Mouse (Mus musculus): ENCODE results near the gene Myo18a. TPM values are rescaled to one million over a fixed set of nuclear protein-coding genes. Genes with fewer than 3 reads are reported as not detected.
A peak's percentile ranks its signal among the peaks of the same experiment; 100 is the strongest.

The Myo18a gene
- total and polyA plus RNA-seq, 2 experiments from 2014 or later = 82.5 to 218 TPM

GRCm38 (mm10) chr11:77852195-77852594, 89.1 kb downstream of the Myo18a start:
- Histone ChIP-seq H3K27ac (ENCODE audit: low read depth) (no peak overlapping the region), H3K9ac (replicated peaks; ENCODE audit: low read depth, low read length) (no peak overlapping the region), H3K9me3 (replicated peaks; ENCODE audit: control insufficient read depth, low read length) (no peaks in the 10 kb centered on the region), H3K36me3 (replicated peaks; ENCODE audit: control insufficient read depth, insufficient read depth, low read length) (peaks cover 92% of the 10 kb centered on the region), H3K4me2 (ENCODE audit: low read depth, low read length) (no peak overlapping the region), H3K27me3 (ENCODE audit: control insufficient read depth, insufficient read depth, low read length) (no peaks in the 10 kb centered on the region), H3K4me1 (ENCODE audit: control insufficient read depth, insufficient read depth) (no peaks in the 10 kb centered on the region), H3K4me3 (ENCODE audit: low read depth, low read length) (no peak overlapping the region)
- DNase-seq (ENCODE audit: low spot score) = no peak
- 50% methylated on average over 3 of the region's 3 CpGs for WGBS
- no peak for ATAC-seq (ENCODE audit: insufficient read depth, low read depth)
- TF ChIP-seq EP300 (IDR thresholded peaks at IDR 0.05; ENCODE audit: low read depth) = no peak
- TF ChIP-seq CTCF (IDR thresholded peaks at IDR 0.05; ENCODE audit: low read depth) = no peak

GRCm38 (mm10) chr11:77852941-77853668, 90.1 kb downstream of the Myo18a start:
- Histone ChIP-seq H3K4me3 (ENCODE audit: low read depth, low read length) (no peak overlapping the region), H3K9ac (replicated peaks; ENCODE audit: low read depth, low read length) (no peak overlapping the region), H3K27ac (ENCODE audit: low read depth) (no peak overlapping the region), H3K4me2 (ENCODE audit: low read depth, low read length) (no peak overlapping the region), H3K4me1 (ENCODE audit: control insufficient read depth, insufficient read depth) (no peaks in the 10 kb centered on the region), H3K27me3 (ENCODE audit: control insufficient read depth, insufficient read depth, low read length) (no peaks in the 10 kb centered on the region), H3K36me3 (replicated peaks; ENCODE audit: control insufficient read depth, insufficient read depth, low read length) (peaks cover 92% of the 10 kb centered on the region), H3K9me3 (replicated peaks; ENCODE audit: control insufficient read depth, low read length) (no peaks in the 10 kb centered on the region)
- 88% methylated on average over 17 of the region's 17 CpGs for WGBS
- 0 out of 2 replicates have a peak, but pooled peaks have one; percentile 22 for ATAC-seq (ENCODE audit: insufficient read depth, low read depth)
- DNase-seq (ENCODE audit: low spot score) = no peak
- TF ChIP-seq CTCF (IDR thresholded peaks at IDR 0.05; ENCODE audit: low read depth) = no peak
- TF ChIP-seq EP300 (IDR thresholded peaks at IDR 0.05; ENCODE audit: low read depth) = no peak

- Histone ChIP-seq H3K4me2 (ENCODE audit: low read depth, low read length) (no peak overlapping the region), H3K36me3 (replicated peaks; ENCODE audit: control insufficient read depth, insufficient read depth, low read length) (peaks cover 95% of the 10 kb centered on the region), H3K4me1 (ENCODE audit: control insufficient read depth, insufficient read depth) (no peaks in the 10 kb centered on the region), H3K4me3 (ENCODE audit: low read depth, low read length) (no peak overlapping the region), H3K27me3 (ENCODE audit: control insufficient read depth, insufficient read depth, low read length) (no peaks in the 10 kb centered on the region), H3K9me3 (replicated peaks; ENCODE audit: control insufficient read depth, low read length) (no peaks in the 10 kb centered on the region), H3K27ac (ENCODE audit: low read depth) (no peak overlapping the region), H3K9ac (replicated peaks; ENCODE audit: low read depth, low read length) (no peak overlapping the region)
- DNase-seq (ENCODE audit: low spot score) = no peak
- ATAC-seq (ENCODE audit: insufficient read depth, low read depth) = no peak
- 52% methylated on average over 3 of the region's 3 CpGs for WGBS
- TF ChIP-seq CTCF (IDR thresholded peaks at IDR 0.05; ENCODE audit: low read depth) (no peak), EP300 (IDR thresholded peaks at IDR 0.05; ENCODE audit: low read depth) (no peak)
Measured at GRCm38 (mm10) chr11:77854641-77855040, 91.6 kb downstream of the Myo18a start.

- peaks cover 97% of the 10 kb centered on the region for H3K36me3 ChIP-seq (replicated peaks; ENCODE audit: control insufficient read depth, insufficient read depth, low read length)
- DNase-seq (ENCODE audit: low spot score) (no peak), ATAC-seq (ENCODE audit: insufficient read depth, low read depth) (no peak)
- WGBS = 66% methylated on average over 15 of the region's 15 CpGs
- no peak overlapping the region for H3K4me2 ChIP-seq (ENCODE audit: low read depth, low read length)
- H3K27ac ChIP-seq (ENCODE audit: low read depth) = no peak overlapping the region
- no peaks in the 10 kb centered on the region for H3K27me3 ChIP-seq (ENCODE audit: control insufficient read depth, insufficient read depth, low read length)
- TF ChIP-seq EP300 (IDR thresholded peaks at IDR 0.05; ENCODE audit: low read depth) (no peak), CTCF (IDR thresholded peaks at IDR 0.05; ENCODE audit: low read depth) (no peak)
- H3K4me1 ChIP-seq (ENCODE audit: control insufficient read depth, insufficient read depth) = no peaks in the 10 kb centered on the region
- H3K9me3 ChIP-seq (replicated peaks; ENCODE audit: control insufficient read depth, low read length) = no peaks in the 10 kb centered on the region
- no peak overlapping the region for H3K4me3 ChIP-seq (ENCODE audit: low read depth, low read length)
- no peak overlapping the region for H3K9ac ChIP-seq (replicated peaks; ENCODE audit: low read depth, low read length)
Measured at GRCm38 (mm10) chr11:77855396-77855795, 92.3 kb downstream of the Myo18a start.

- WGBS = 88% methylated on average over 6 of the region's 6 CpGs
- Histone ChIP-seq H3K27ac (ENCODE audit: low read depth) (no peak overlapping the region), H3K36me3 (replicated peaks; ENCODE audit: control insufficient read depth, insufficient read depth, low read length) (peaks cover 96% of the 10 kb centered on the region), H3K9me3 (replicated peaks; ENCODE audit: control insufficient read depth, low read length) (no peaks in the 10 kb centered on the region), H3K4me1 (ENCODE audit: control insufficient read depth, insufficient read depth) (no peaks in the 10 kb centered on the region), H3K27me3 (ENCODE audit: control insufficient read depth, insufficient read depth, low read length) (no peaks in the 10 kb centered on the region), H3K9ac (replicated peaks; ENCODE audit: low read depth, low read length) (no peak overlapping the region), H3K4me3 (ENCODE audit: low read depth, low read length) (no peak overlapping the region), H3K4me2 (ENCODE audit: low read depth, low read length) (no peak overlapping the region)
- ATAC-seq (ENCODE audit: insufficient read depth, low read depth) (no peak), DNase-seq (ENCODE audit: low spot score) (no peak)
- TF ChIP-seq CTCF (IDR thresholded peaks at IDR 0.05; ENCODE audit: low read depth) (no peak), EP300 (IDR thresholded peaks at IDR 0.05; ENCODE audit: low read depth) (no peak)
Measured at GRCm38 (mm10) chr11:77857089-77857488, 94.0 kb downstream of the Myo18a start.

- H3K27ac ChIP-seq (ENCODE audit: low read depth) = no peak overlapping the region
- H3K9ac ChIP-seq (replicated peaks; ENCODE audit: low read depth, low read length) = no peak overlapping the region
- TF ChIP-seq EP300 (IDR thresholded peaks at IDR 0.05; ENCODE audit: low read depth) (no peak), CTCF (IDR thresholded peaks at IDR 0.05; ENCODE audit: low read depth) (no peak)
- no peaks in the 10 kb centered on the region for H3K9me3 ChIP-seq (replicated peaks; ENCODE audit: control insufficient read depth, low read length)
- H3K4me3 ChIP-seq (ENCODE audit: low read depth, low read length) = no peak overlapping the region
- DNase-seq (ENCODE audit: low spot score) (no peak), ATAC-seq (ENCODE audit: insufficient read depth, low read depth) (no peak)
- H3K4me2 ChIP-seq (ENCODE audit: low read depth, low read length) = no peak overlapping the region
- peaks cover 83% of the 10 kb centered on the region for H3K36me3 ChIP-seq (replicated peaks; ENCODE audit: control insufficient read depth, insufficient read depth, low read length)
- 71% methylated on average over 9 of the region's 9 CpGs for WGBS
- H3K4me1 ChIP-seq (ENCODE audit: control insufficient read depth, insufficient read depth) = no peaks in the 10 kb centered on the region
- no peaks in the 10 kb centered on the region for H3K27me3 ChIP-seq (ENCODE audit: control insufficient read depth, insufficient read depth, low read length)
Measured at GRCm38 (mm10) chr11:77858589-77858988, 95.5 kb downstream of the Myo18a start.

All from heart, postnatal 0 days (tissue).